Mouse (Mus musculus) layer of hippocampus, postnatal 14 days (tissue): ENCODE data around the gene Stx11. TPM values are rescaled to one million over a fixed set of nuclear protein-coding genes. Genes with fewer than 3 reads are reported as not detected.
"Not testable (repeated sequence)": the region's sequence is repeated elsewhere in the genome, so short reads cannot be mapped to it uniquely, and the experiment has no call there.

Experiments
- DNase-seq, 2 experiments: peaks; one replicate each; pipeline ENCODE4 v3.0.0; 2021 to 2022; ENCODE audit warnings: low spot score in 2 of 2, mixed read lengths in 1 of 2
- total RNA-seq, 2 experiments: library from RNA; stranded (reverse); gene quantifications; 2 replicates each; pipeline ENCODE4 v1.2.3; 2021

Gene Stx11
- total RNA-seq, 2 experiments from 2014 or later = 0.21 to 0.36 TPM

GRCm38 (mm10) chr10:12962238-12962637 lies 1.9 kb downstream of the Stx11 start:
- no peak for DNase-seq

GRCm38 (mm10) chr10:12961546-12961945 lies 2.6 kb downstream of the Stx11 start:
- DNase-seq = no peak

- no peak for DNase-seq
Measured at GRCm38 (mm10) chr10:12957271-12957670, 6.8 kb downstream of the Stx11 start.

- DNase-seq = no peak
Measured at GRCm38 (mm10) chr10:12955831-12956230, 8.3 kb downstream of the Stx11 start.

GRCm38 (mm10) chr10:12951358-12951757 lies 12.7 kb downstream of the Stx11 start:
- DNase-seq = not testable (repeated sequence)

- DNase-seq = no peak
Measured at GRCm38 (mm10) chr10:12949299-12949698, 14.8 kb downstream of the Stx11 start.

- DNase-seq = no peak
Measured at GRCm38 (mm10) chr10:12947606-12948005, 16.5 kb downstream of the Stx11 start.

- peak in 1 of 2 experiments; percentile 45 for DNase-seq
Measured at GRCm38 (mm10) chr10:12941018-12941761, 22.9 kb downstream of the Stx11 start.

- DNase-seq = no peak
Measured at GRCm38 (mm10) chr10:12938763-12939162, 25.3 kb downstream of the Stx11 start.

- no peak for DNase-seq
Measured at GRCm38 (mm10) chr10:12936079-12936478, 28.0 kb downstream of the Stx11 start.

- no peak for DNase-seq
Measured at GRCm38 (mm10) chr10:12935575-12935974, 28.5 kb downstream of the Stx11 start.

- DNase-seq = no peak
Measured at GRCm38 (mm10) chr10:12931492-12932400, 32.4 kb downstream of the Stx11 start.

GRCm38 (mm10) chr10:12930351-12930905 lies 33.7 kb downstream of the Stx11 start:
- no peak for DNase-seq

GRCm38 (mm10) chr10:12929857-12930174 lies 34.3 kb downstream of the Stx11 start:
- no peak for DNase-seq

GRCm38 (mm10) chr10:12929149-12929856 lies 34.8 kb downstream of the Stx11 start:
- DNase-seq = no peak

GRCm38 (mm10) chr10:12928193-12928592 lies 35.9 kb downstream of the Stx11 start:
- no peak for DNase-seq

- peak; percentile 98 to 99 for DNase-seq
Measured at GRCm38 (mm10) chr10:12922574-12923353, 41.3 kb downstream of the Stx11 start.

- no peak for DNase-seq
Measured at GRCm38 (mm10) chr10:12922077-12922573, 42.0 kb downstream of the Stx11 start.

- no peak for DNase-seq
Measured at GRCm38 (mm10) chr10:12921551-12922040, 42.5 kb downstream of the Stx11 start.

GRCm38 (mm10) chr10:12919287-12919686 lies 44.8 kb downstream of the Stx11 start:
- no peak for DNase-seq
